8 mouse cellular contexts compared by ENCODE assay signal in the genomic region with DNA sequence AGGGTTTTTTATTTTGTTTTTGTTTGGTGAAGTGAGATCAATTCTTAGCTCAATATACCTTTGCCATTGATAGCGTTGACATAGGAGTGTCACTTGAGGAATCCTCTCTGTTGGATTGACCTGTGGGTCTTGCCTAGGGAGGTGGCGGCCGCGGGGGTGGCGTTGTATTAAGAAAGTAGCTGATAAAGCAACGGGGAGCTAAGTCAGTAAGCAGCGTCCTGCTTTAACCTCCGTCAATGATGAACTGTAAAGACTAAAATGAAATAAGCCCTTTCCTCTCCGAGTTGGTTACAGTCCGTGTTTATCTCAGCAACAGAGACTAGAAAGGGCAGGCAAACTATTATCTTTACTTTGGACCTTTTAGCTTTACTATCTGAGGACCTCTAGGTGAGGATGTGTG. TPM values are rescaled to one million over a fixed set of nuclear protein-coding genes. Genes with fewer than 3 reads are reported as not detected.
A peak's percentile ranks its signal among the peaks of the same experiment; 100 is the strongest.
DNase-seq lines count a peak whose midpoint lies in the region; ATAC-seq lines count a peak whose summit lies in the region.

No protein-coding gene starts in this region.

- H3K9me3 ChIP-seq in erythroblast, embryonic 14.5 days (ENCODE audit: control insufficient read depth, low read length): no peaks in the 10 kb centered on the region
- H3K9me3 ChIP-seq in intestine, embryonic 14.5 days (ENCODE audit: control insufficient read depth, low read length): no peaks in the 10 kb centered on the region

- 9% methylated on average over 10 of the region's 10 CpGs for WGBS in intestine, embryonic 14.5 days
- WGBS in macrophage (ENCODE audit: missing documents): 18% methylated on average over 10 of the region's 10 CpGs

- peak overlapping the region; percentile 33 for H3K9ac ChIP-seq in intestine, embryonic 14.5 days (ENCODE audit: low read length)

- H3K27ac ChIP-seq in intestine, embryonic 14.5 days (ENCODE audit: low read depth): no peak overlapping the region
- H3K27ac ChIP-seq in macrophage: no peak overlapping the region

- peak overlapping the region; percentile 73 for H3K4me2 ChIP-seq in intestine, embryonic 14.5 days (ENCODE audit: low read length)

- H3K27me3 ChIP-seq in erythroblast, embryonic 14.5 days (ENCODE audit: control insufficient read depth): no peaks in the 10 kb centered on the region
- no peaks in the 10 kb centered on the region for H3K27me3 ChIP-seq in intestine, embryonic 14.5 days (replicated peaks; ENCODE audit: control insufficient read depth, insufficient read depth, low read length)

- peak; percentile 29 for DNase-seq in layer of hippocampus, adult 11-12 months (ENCODE audit: low spot score)
- no peak for DNase-seq in layer of hippocampus, adult 8-10 months (ENCODE audit: low spot score in 2 of 2)
- DNase-seq in MN1 (ENCODE audit: low spot score): peak; percentile 24
- no peak for DNase-seq in intestine, embryonic 14.5 days (ENCODE audit: low spot score)
- no peak for DNase-seq in embryo, embryonic 11 days
- no peak for DNase-seq in layer of hippocampus, postnatal 36 days

- H3K4me1 ChIP-seq in erythroblast, embryonic 14.5 days (ENCODE audit: control insufficient read depth): peaks cover 28% of the 10 kb centered on the region
- H3K4me1 ChIP-seq in intestine, embryonic 14.5 days (replicated peaks; ENCODE audit: control insufficient read depth, insufficient read depth, low read length): peaks cover 5% of the 10 kb centered on the region

- H3K4me3 ChIP-seq in erythroblast, embryonic 14.5 days (replicated peaks): peak overlapping the region; percentile 79
- peak overlapping the region; percentile 85 for H3K4me3 ChIP-seq in intestine, embryonic 14.5 days (ENCODE audit: low read depth, low read length)
- H3K4me3 ChIP-seq in macrophage (ENCODE audit: inconsistent target): peak overlapping the region; percentile 83

- peak; percentile 4; the same call in 1 of the 2 replicates for ATAC-seq in intestine, embryonic 14.5 days (replicated peaks; ENCODE audit: low FRiP score, low TSS enrichment, low read depth)

- H3K36me3 ChIP-seq in erythroblast, embryonic 14.5 days (ENCODE audit: control insufficient read depth): peaks cover 10% of the 10 kb centered on the region
- no peaks in the 10 kb centered on the region for H3K36me3 ChIP-seq in intestine, embryonic 14.5 days (ENCODE audit: control insufficient read depth, insufficient read depth, low read length)
- no peaks in the 10 kb centered on the region for H3K36me3 ChIP-seq in macrophage (ENCODE audit: inconsistent target)

- peaks cover 35% of the 10 kb centered on the region for H3K79me2 ChIP-seq in macrophage (ENCODE audit: inconsistent target)

RNA-seq across cellular contexts. Expression of a gene that starts 0.5 kb away (rescaled TPM):
- 10 to 100 TPM; 38.3 to 45.0 (median 42.1) TPM for total RNA-seq in layer of hippocampus, adult 8-10 months (2022)
- 0.13 and 0.19 TPM in 2 replicates for polyA plus RNA-seq in erythroblast, embryonic 14.5 days (2012)
- polyA plus RNA-seq in intestine, embryonic 14.5 days (2014; fragmentation: Nextera tagmentation; extraction: Ambion mirVana): 17.2 and 19.7 TPM in 2 replicates
- 100 to 1,000 TPM in 3 of 26 experiments, 10 to 100 TPM in 23; 19.0 to 141 (median 70.5) TPM for total RNA-seq in macrophage (2018; cell fraction: chromatin; rRNA removed)
- total RNA-seq in macrophage (2018; cell fraction: cytosol; rRNA removed): 10 to 100 TPM; 23.6 to 47.3 (median 33.5) TPM
- total RNA-seq in macrophage (2018; cell fraction: nucleus; rRNA removed): 10 to 100 TPM; 21.5 to 96.9 (median 45.3) TPM
- polyA plus RNA-seq in macrophage (2018): 21.8 to 79.1 TPM (median 32.3 TPM) in 3 replicates
- total RNA-seq in layer of hippocampus, postnatal 36 days (2021): 10 to 100 TPM; 36.3 to 39.5 TPM

Comparison
In these comparisons a context has a peak if more than half of its experiments do, and no peak if none do; other contexts are left out.
1. DNase-seq: peak in layer of hippocampus, adult 11-12 months (single experiment) and MN1 (single experiment); none in layer of hippocampus, adult 8-10 months (0 of 2), intestine, embryonic 14.5 days (single experiment), embryo, embryonic 11 days (single experiment) and layer of hippocampus, postnatal 36 days (0 of 2).
2. RNA of a gene that starts 0.5 kb away (polyA plus RNA-seq): 21.8 to 79.1 TPM in macrophage and 17.2 to 19.7 TPM in intestine, embryonic 14.5 days; 0.13 to 0.19 TPM in erythroblast, embryonic 14.5 days; every median in the first group is over 10 times any median in the second.
3. Peak in every context shown above with its lines, with median percentiles within 50 percentile points of each other: H3K4me3 ChIP-seq.